In genomic region chr1:55027253-55027801, GRCm38 (mm10) we compare ENCODE assay signal across 8 mouse cellular contexts. TPM values are rescaled to one million over a fixed set of nuclear protein-coding genes. Genes with fewer than 3 reads are reported as not detected.
DNase-seq lines count a peak whose midpoint lies in the region; ATAC-seq and TF ChIP-seq lines count a peak whose summit lies in the region.

Sf3b1 (minus strand) TSS chr1:55027481.

- peaks cover 48% of the 10 kb centered on the region for H3K79me3 ChIP-seq in C2C12 (ENCODE audit: low read depth)

- H3K27me3 ChIP-seq in C2C12 (ENCODE audit: control insufficient read depth, insufficient read depth, insufficient read length) (no peaks in the 10 kb centered on the region), myocyte (ENCODE audit: control insufficient read depth, insufficient read depth, insufficient read length) (no peaks in the 10 kb centered on the region)
- no peaks in the 10 kb centered on the region for H3K27me3 ChIP-seq in erythroblast, embryonic 14.5 days (ENCODE audit: control insufficient read depth)
- no peaks in the 10 kb centered on the region for H3K27me3 ChIP-seq in heart, embryonic 11.5 days (ENCODE audit: control insufficient read depth, insufficient read depth, low read length)
- no peaks in the 10 kb centered on the region for H3K27me3 ChIP-seq in kidney, embryonic 16.5 days (ENCODE audit: insufficient read depth, low read length)
- H3K27me3 ChIP-seq in liver, adult 2 months (ENCODE audit: control insufficient read depth, insufficient read depth, low read length), result no peaks in the 10 kb centered on the region
- no peaks in the 10 kb centered on the region for H3K27me3 ChIP-seq in splenic B cell, adult 2 months (ENCODE audit: control insufficient read depth, insufficient read depth, low read length, poor library complexity, severe bottlenecking)

- peak within 1 kb of the TSS; percentile 77 for H3K4me2 ChIP-seq in heart, embryonic 11.5 days
- H3K4me2 ChIP-seq in kidney, embryonic 16.5 days (replicated peaks; ENCODE audit: low read depth, low read length), result peak within 1 kb of the TSS; percentile 82
- peak within 1 kb of the TSS; percentile 98 for H3K4me2 ChIP-seq in myocyte (ENCODE audit: low read depth)

- H3K27ac ChIP-seq in heart, embryonic 11.5 days (ENCODE audit: low read depth, low read length), result peak within 1 kb of the TSS; percentile 95
- H3K27ac ChIP-seq in kidney, embryonic 16.5 days (ENCODE audit: low read length), result peak within 1 kb of the TSS; percentile 93
- H3K27ac ChIP-seq in liver, adult 2 months (replicated peaks; ENCODE audit: insufficient read depth, low read depth, low read length), result peak within 1 kb of the TSS; percentile 97

- WGBS in heart, embryonic 11.5 days (ENCODE audit: insufficient replicate concordance), result 2% methylated on average over 46 of the region's 46 CpGs
- 2% methylated on average over 46 of the region's 46 CpGs for WGBS in kidney, embryonic 16.5 days
- WGBS in liver, adult 2 months, result 3% methylated on average over 46 of the region's 46 CpGs

- H3ac ChIP-seq in C2C12 (ENCODE audit: control insufficient read depth, insufficient read length, low read depth) (peak within 1 kb of the TSS; percentile 95), myocyte (ENCODE audit: control insufficient read depth, insufficient read length) (peak within 1 kb of the TSS; percentile 98)

- H3K79me2 ChIP-seq in C2C12 (ENCODE audit: control insufficient read depth, insufficient read depth) (peaks cover 53% of the 10 kb centered on the region), myocyte (ENCODE audit: control insufficient read depth, insufficient read depth) (peaks cover 48% of the 10 kb centered on the region)
- peaks cover 20% of the 10 kb centered on the region; the same call in 1 of the 2 replicates for H3K79me2 ChIP-seq in liver, adult 2 months (ENCODE audit: control insufficient read depth, insufficient read depth, low read length)

- DNase-seq in brain, embryonic 14.5 days (ENCODE audit: low read depth), result peak; percentile 99
- peak; percentile 86 for DNase-seq in liver, adult 2 months (ENCODE audit: extremely low read depth, low read depth, low spot score)
- peak; percentile 97 for DNase-seq in splenic B cell, adult 2 months (ENCODE audit: low read depth, low spot score)

- no peak for TF ChIP-seq CTCF in C2C12 (IDR thresholded peaks at IDR 0.05; ENCODE audit: control insufficient read depth, insufficient read depth, insufficient read length)
- no peak for TF ChIP-seq CTCF in brain, embryonic 14.5 days (IDR thresholded peaks at IDR 0.05; ENCODE audit: borderline replicate concordance, extremely low read depth, insufficient read depth, insufficient read length)
- TF ChIP-seq CTCF in liver, adult 2 months (IDR thresholded peaks at IDR 0.05; ENCODE audit: low read depth, low read length), result no peak

- no peaks in the 10 kb centered on the region for H3K9me3 ChIP-seq in erythroblast, embryonic 14.5 days (ENCODE audit: control insufficient read depth, low read length)
- H3K9me3 ChIP-seq in heart, embryonic 11.5 days (replicated peaks; ENCODE audit: control insufficient read depth, low read length), result no peaks in the 10 kb centered on the region
- H3K9me3 ChIP-seq in kidney, embryonic 16.5 days (ENCODE audit: low read length), result no peaks in the 10 kb centered on the region

- peak within 1 kb of the TSS; percentile 100 for H3K9ac ChIP-seq in heart, embryonic 11.5 days (ENCODE audit: low read depth, low read length)
- peak within 1 kb of the TSS; percentile 99 for H3K9ac ChIP-seq in kidney, embryonic 16.5 days (replicated peaks; ENCODE audit: low read length)
- peak within 1 kb of the TSS; percentile 98 for H3K9ac ChIP-seq in liver, adult 2 months (ENCODE audit: low read depth, low read length)

- peaks cover 63% of the 10 kb centered on the region for H3K4me1 ChIP-seq in erythroblast, embryonic 14.5 days (ENCODE audit: control insufficient read depth)
- 0 out of 2 replicates have a peak, but pooled peaks cover 2% of the 10 kb centered on the region for H3K4me1 ChIP-seq in heart, embryonic 11.5 days (ENCODE audit: control insufficient read depth, insufficient read depth, low read length)
- H3K4me1 ChIP-seq in kidney, embryonic 16.5 days (ENCODE audit: insufficient read depth, low read length), result peaks cover 14% of the 10 kb centered on the region
- H3K4me1 ChIP-seq in liver, adult 2 months (ENCODE audit: control insufficient read depth, insufficient read depth, low read length), result peaks cover 8% of the 10 kb centered on the region

- TF ChIP-seq POLR2A in brain, embryonic 14.5 days (IDR thresholded peaks at IDR 0.05; ENCODE audit: borderline replicate concordance, extremely low read depth, insufficient read depth, insufficient read length, poor library complexity, severe bottlenecking), result no peak; the same call in 1 of the 2 replicates
- TF ChIP-seq POLR2A in liver, adult 2 months (IDR thresholded peaks at IDR 0.05; ENCODE audit: extremely low read depth, insufficient read depth, low read length), result no peak; the same call in none of the 2 replicates
- peak; percentile 83 for TF ChIP-seq POLR2A in myocyte (IDR thresholded peaks at IDR 0.05; ENCODE audit: insufficient read length, low read depth)

- ATAC-seq in heart, embryonic 11.5 days (replicated peaks; ENCODE audit: insufficient number of reproducible peaks, low FRiP score, low TSS enrichment), result peak; percentile 95
- peak; percentile 98 for ATAC-seq in kidney, embryonic 16.5 days (ENCODE audit: low FRiP score, low TSS enrichment)

- peaks cover 5% of the 10 kb centered on the region for H3K36me3 ChIP-seq in C2C12 (ENCODE audit: control insufficient read depth, insufficient read depth)
- peaks cover 18% of the 10 kb centered on the region for H3K36me3 ChIP-seq in erythroblast, embryonic 14.5 days (ENCODE audit: control insufficient read depth)
- H3K36me3 ChIP-seq in heart, embryonic 11.5 days (ENCODE audit: control insufficient read depth, insufficient read depth, low read length), result no peaks in the 10 kb centered on the region
- no peaks in the 10 kb centered on the region for H3K36me3 ChIP-seq in kidney, embryonic 16.5 days (ENCODE audit: insufficient read depth, low read length)
- H3K36me3 ChIP-seq in liver, adult 2 months (ENCODE audit: control insufficient read depth, insufficient read depth, low read length), result no peaks in the 10 kb centered on the region
- H3K36me3 ChIP-seq in myocyte (ENCODE audit: control insufficient read depth, insufficient read depth), result no peaks in the 10 kb centered on the region
- no peaks in the 10 kb centered on the region for H3K36me3 ChIP-seq in splenic B cell, adult 2 months (ENCODE audit: control insufficient read depth, insufficient read depth, low read length, poor library complexity, severe bottlenecking)

- H3K4me3 ChIP-seq in C2C12 (ENCODE audit: insufficient read depth, poor library complexity, severe bottlenecking), result peak within 1 kb of the TSS; percentile 91
- peak within 1 kb of the TSS; percentile 70 for H3K4me3 ChIP-seq in erythroblast, embryonic 14.5 days (replicated peaks)
- H3K4me3 ChIP-seq in heart, embryonic 11.5 days (ENCODE audit: low read depth, low read length), result peak within 1 kb of the TSS; percentile 90
- peak within 1 kb of the TSS; percentile 100 for H3K4me3 ChIP-seq in kidney, embryonic 16.5 days (ENCODE audit: low read length)
- peak within 1 kb of the TSS; percentile 94 for H3K4me3 ChIP-seq in liver, adult 2 months (ENCODE audit: insufficient read depth, low read depth, low read length)
- H3K4me3 ChIP-seq in myocyte, result peak within 1 kb of the TSS; percentile 97

TF ChIP-seq in C2C12, 6 proteins besides CTCF, POLR2A, EP300 and RAD21:
- TF ChIP-seq FOSL1 (IDR thresholded peaks at IDR 0.05; ENCODE audit: insufficient read depth, low read length, poor library complexity, severe bottlenecking) (no peak), MAX (IDR thresholded peaks at IDR 0.05) (peak; percentile 19)

TF ChIP-seq in myocyte, 11 proteins besides CTCF, POLR2A, EP300 and RAD21:
- TF ChIP-seq MYOD1 (IDR thresholded peaks at IDR 0.05; ENCODE audit: control insufficient read depth in 1 of 3, insufficient read length in 2 of 3, low read depth in 2 of 3) (no peak), SRF (IDR thresholded peaks at IDR 0.05; ENCODE audit: control insufficient read depth, insufficient read length, low read depth) (peak; percentile 36), E2F4 (IDR thresholded peaks at IDR 0.05; ENCODE audit: insufficient read depth) (peak; percentile 80), CEBPB (IDR thresholded peaks at IDR 0.05; ENCODE audit: insufficient read depth, poor library complexity, severe bottlenecking) (no peak), TCF12 (IDR thresholded peaks at IDR 0.05; ENCODE audit: insufficient read depth, poor library complexity, severe bottlenecking) (no peak), MAX (IDR thresholded peaks at IDR 0.05; ENCODE audit: low read depth) (no peak), REST (IDR thresholded peaks at IDR 0.05; ENCODE audit: insufficient read depth, insufficient read length) (no peak), POLR2AphosphoS2 (IDR thresholded peaks at IDR 0.05; ENCODE audit: insufficient read length, low read depth) (peak; percentile 86)

RNA-seq across cellular contexts. Expression of gene Sf3b1, which starts in this region (rescaled TPM):
- 33.5 TPM for polyA plus RNA-seq in C2C12 (2012; fragmentation: generic; extraction: Trizol)
- 211 and 222 TPM in 2 replicates for polyA plus RNA-seq in brain, embryonic 14.5 days (2012; rRNA removed)
- 1.3 and 1.5 TPM in 2 replicates for polyA plus RNA-seq in erythroblast, embryonic 14.5 days (2012)
- polyA plus RNA-seq in heart, embryonic 11.5 days (2014; fragmentation: Nextera tagmentation; extraction: Ambion mirVana), result 202 and 234 TPM in 2 replicates
- 284 and 299 TPM in 2 replicates for polyA plus RNA-seq in kidney, embryonic 16.5 days (2015; fragmentation: Nextera tagmentation; extraction: Ambion mirVana)
- total RNA-seq in liver, adult 2 months (2014; rRNA removed), result 73.8 and 89.0 TPM in 2 replicates
- 11.0 and 13.6 TPM in 2 replicates for polyA plus RNA-seq in liver, adult 2 months (2012; rRNA removed)
- 31.8 TPM for polyA plus RNA-seq in myocyte (2012; fragmentation: generic; extraction: Trizol)

Comparison
In these comparisons a context has a peak if more than half of its experiments do, and no peak if none do; other contexts are left out.
1. Peak in every context shown above with its lines: DNase-seq, ATAC-seq, H3K4me3 ChIP-seq and H3K27ac ChIP-seq.